Mouse (Mus musculus): ENCODE measurements around the gene Colgalt2.

GRCm38 (mm10) chr1:152522226-152522625 lies 122.6 kb downstream of the Colgalt2 start:
- no peak for TF ChIP-seq TAL1 (IDR thresholded peaks at IDR 0.05; ENCODE audit: low read length)
- TF ChIP-seq GATA1 (IDR thresholded peaks at IDR 0.05; ENCODE audit: low read length) = no peak
